Mouse (Mus musculus): ENCODE measurements around the gene Pipox.

Pipox gene

GRCm38 (mm10) chr11:77847599-77848128 is 46.2 kb downstream of the Pipox start:
- no peak for DNase-seq (ENCODE audit: low read depth, low spot score)

- no peak for DNase-seq (ENCODE audit: low read depth, low spot score)
Observed at GRCm38 (mm10) chr11:77843906-77844200, 50.0 kb downstream of the Pipox start.

DNA sequence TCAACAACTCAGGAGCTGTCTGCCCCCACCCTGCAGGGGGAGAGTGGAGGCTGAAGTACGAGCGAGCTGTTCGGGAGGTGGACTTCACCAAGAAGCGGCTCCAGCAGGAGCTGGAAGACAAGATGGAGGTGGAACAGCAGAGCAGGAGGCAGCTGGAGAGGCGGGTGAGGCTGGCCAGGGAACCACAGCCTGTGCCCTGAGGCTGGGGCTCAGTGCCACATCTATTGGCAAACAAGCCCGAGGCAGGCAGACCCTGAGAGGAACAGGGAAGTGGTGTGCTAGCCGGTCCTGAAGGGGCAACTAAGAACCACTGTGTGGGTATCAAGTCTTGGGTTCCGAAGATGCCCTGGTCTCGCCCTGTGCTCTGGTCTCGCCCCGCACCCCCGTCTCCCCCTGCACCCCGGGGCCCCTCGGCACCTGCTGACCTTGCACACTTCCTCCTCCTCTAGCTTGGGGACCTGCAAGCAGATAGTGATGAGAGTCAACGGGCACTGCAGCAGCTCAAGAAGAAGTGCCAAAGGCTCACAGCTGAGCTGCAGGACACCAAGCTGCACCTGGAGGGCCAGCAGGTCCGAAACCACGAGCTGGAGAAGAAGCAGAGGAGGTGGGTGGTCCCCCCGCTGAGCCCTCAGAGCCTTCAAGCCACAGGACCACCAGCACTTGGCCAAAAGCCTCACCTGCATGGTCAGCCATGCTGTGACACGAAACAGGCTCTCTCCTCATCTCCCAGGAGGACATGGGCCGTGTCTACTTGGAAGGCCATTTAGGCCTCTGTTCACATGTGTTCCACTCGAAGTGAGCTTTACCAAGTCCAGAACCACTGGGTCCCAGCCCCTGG is 50.6 kb downstream of the Pipox start:
- DNase-seq (ENCODE audit: low read depth, low spot score) = no peak

GRCm38 (mm10) chr11:77840523-77841245 is 53.2 kb downstream of the Pipox start:
- no peak for DNase-seq (ENCODE audit: low read depth, low spot score)

GRCm38 (mm10) chr11:77837856-77838255 is 56.0 kb downstream of the Pipox start:
- no peak for DNase-seq (ENCODE audit: low read depth, low spot score)

GRCm38 (mm10) chr11:77836751-77837150 is 57.1 kb downstream of the Pipox start:
- no peak for DNase-seq (ENCODE audit: low read depth, low spot score)

- DNase-seq (ENCODE audit: low read depth, low spot score) = no peak
Observed at GRCm38 (mm10) chr11:77836290-77836689, 57.6 kb downstream of the Pipox start.

- DNase-seq (ENCODE audit: low read depth, low spot score) = no peak
Observed at GRCm38 (mm10) chr11:77835109-77835508, 58.8 kb downstream of the Pipox start.

DNA sequence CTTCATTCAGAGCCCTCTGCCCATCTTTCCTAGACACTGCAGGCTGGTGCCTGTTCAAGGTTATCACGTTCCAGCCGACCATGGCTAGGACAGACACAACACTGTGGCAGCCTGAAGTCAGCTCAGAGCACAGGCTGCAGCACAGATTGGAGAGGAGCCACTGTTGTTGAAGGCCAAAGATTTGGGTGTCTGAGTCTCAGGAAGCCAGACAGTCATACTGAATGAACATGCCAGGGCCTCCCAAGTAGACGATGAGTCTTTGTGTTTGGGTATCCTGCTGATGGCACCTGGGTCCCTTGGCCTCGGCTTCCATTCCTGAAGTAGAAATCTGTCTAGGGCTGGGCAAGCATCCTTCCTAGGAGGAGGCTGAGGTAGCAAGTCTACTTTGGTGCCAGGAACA is 61.4 kb downstream of the Pipox start:
- DNase-seq (ENCODE audit: low read depth, low spot score) = no peak

- no peak for DNase-seq (ENCODE audit: low read depth, low spot score)
Observed at GRCm38 (mm10) chr11:77830875-77831274, 63.0 kb downstream of the Pipox start.

Measured in embryo, embryonic 11.5 days (tissue).